In the genomic region with DNA sequence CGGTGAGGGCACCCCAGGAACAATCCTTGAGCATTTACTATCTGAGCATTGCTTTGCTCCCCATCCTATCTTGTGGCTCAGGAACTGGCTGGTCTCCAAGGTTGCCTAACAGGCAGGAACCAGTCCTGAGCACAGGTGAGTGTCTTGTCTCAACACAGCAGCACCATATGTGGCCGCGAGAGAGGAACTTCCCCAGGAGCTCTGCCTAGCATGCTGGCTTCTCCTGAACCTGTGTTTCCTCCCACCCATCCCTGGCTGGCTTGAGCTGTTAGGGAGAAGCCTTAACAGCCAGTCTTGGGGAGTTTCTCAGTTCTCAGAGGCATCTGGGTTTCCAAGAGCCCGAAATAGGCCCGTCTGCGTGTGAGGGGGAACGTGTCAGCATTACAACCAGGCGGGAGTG, we compare ENCODE assay signal across 14 mouse cellular contexts. TPM values are rescaled to one million over a fixed set of nuclear protein-coding genes. Genes with fewer than 3 reads are reported as not detected.
DNase-seq lines count a peak whose midpoint lies in the region; ATAC-seq and TF ChIP-seq lines count a peak whose summit lies in the region.
"Had no signal": no experiment of that assay in that cellular context is flagged by ENCODE, and none has a peak within 500 bp of the region (broad histone marks: within the 10 kb centered on the region; RNA-seq: fewer than 3 reads in every experiment).

No protein-coding gene starts in this region.

- no peak overlapping the region for H3K9ac ChIP-seq in hindbrain, embryonic 15.5 days
- H3K9ac ChIP-seq in hindbrain, postnatal 0 days (replicated peaks; ENCODE audit: low read length): no peak overlapping the region
- H3K9ac ChIP-seq: embryonic facial prominence, embryonic 13.5 days; heart, embryonic 15.5 days; hindbrain, embryonic 14.5 days had no signal

- no peak for TF ChIP-seq POLR2A in olfactory bulb, adult 2 months (IDR thresholded peaks at IDR 0.05; ENCODE audit: insufficient read depth, low read depth, low read length)

- H3K4me1 ChIP-seq in hindbrain, embryonic 15.5 days (replicated peaks): peaks cover 41% of the 10 kb centered on the region
- H3K4me1 ChIP-seq in hindbrain, postnatal 0 days (ENCODE audit: insufficient read depth, low read length): peaks cover 18% of the 10 kb centered on the region; the same call in 1 of the 2 replicates
- H3K4me1 ChIP-seq in embryonic facial prominence, embryonic 10.5 days: peaks cover 84% of the 10 kb centered on the region
- peaks cover 73% of the 10 kb centered on the region for H3K4me1 ChIP-seq in olfactory bulb, adult 2 months (ENCODE audit: control insufficient read depth, insufficient read depth, low read length)

- H3K27me3 ChIP-seq in hindbrain, embryonic 15.5 days: 0 out of 2 replicates have a peak, but pooled peaks cover 5% of the 10 kb centered on the region
- H3K27me3 ChIP-seq in hindbrain, postnatal 0 days (ENCODE audit: insufficient read depth, low read length): no peaks in the 10 kb centered on the region
- H3K27me3 ChIP-seq in embryonic facial prominence, embryonic 10.5 days (replicated peaks; ENCODE audit: low read depth, poor library complexity, severe bottlenecking): peaks cover 79% of the 10 kb centered on the region
- H3K27me3 ChIP-seq: Patski had no signal

- H3K4me2 ChIP-seq in hindbrain, embryonic 15.5 days: peak overlapping the region; percentile 98; the same call in 1 of the 2 replicates
- H3K4me2 ChIP-seq in hindbrain, postnatal 0 days (ENCODE audit: low read depth, low read length): no peak overlapping the region
- H3K4me2 ChIP-seq: embryonic facial prominence, embryonic 13.5 days; midbrain, embryonic 11.5 days had no signal

- no peak for ATAC-seq in hindbrain, embryonic 15.5 days (ENCODE audit: low FRiP score, low read depth)
- no peak for ATAC-seq in hindbrain, postnatal 0 days
- ATAC-seq in cerebellum, adult (ENCODE audit: insufficient number of reproducible peaks, low FRiP score, low TSS enrichment): no peak
- ATAC-seq: Patski had no signal

- H3K36me3 ChIP-seq in hindbrain, embryonic 15.5 days: no peaks in the 10 kb centered on the region
- H3K36me3 ChIP-seq in hindbrain, postnatal 0 days (ENCODE audit: insufficient read depth, low read length): no peaks in the 10 kb centered on the region; the same call in 1 of the 2 replicates
- no peaks in the 10 kb centered on the region for H3K36me3 ChIP-seq in embryonic facial prominence, embryonic 10.5 days (replicated peaks)
- H3K36me3 ChIP-seq: embryonic facial prominence, embryonic 13.5 days; heart, embryonic 15.5 days had no signal

- peak; percentile 49 for DNase-seq in cerebellum, adult 11-12 months
- no peak for DNase-seq in cerebellum, adult 11 months
- no peak for DNase-seq in hindbrain, postnatal 0 days (ENCODE audit: low spot score)
- no peak for DNase-seq in embryonic facial prominence, embryonic 10.5 days (ENCODE audit: low spot score)
- no peak for DNase-seq in thymus, adult 18-20 months

- H3K4me3 ChIP-seq in hindbrain, embryonic 15.5 days: no peak overlapping the region
- no peak overlapping the region for H3K4me3 ChIP-seq in hindbrain, postnatal 0 days (ENCODE audit: low read length)
- no peak overlapping the region for H3K4me3 ChIP-seq in embryonic facial prominence, embryonic 10.5 days
- H3K4me3 ChIP-seq in olfactory bulb, adult 2 months (ENCODE audit: insufficient read depth, low read depth, low read length): peak overlapping the region; percentile 68
- H3K4me3 ChIP-seq: embryonic facial prominence, embryonic 13.5 days; heart, embryonic 15.5 days had no signal

- H3K27ac ChIP-seq in hindbrain, embryonic 15.5 days (replicated peaks): no peak overlapping the region
- H3K27ac ChIP-seq in hindbrain, postnatal 0 days: no peak overlapping the region
- 0 out of 2 replicates have a peak overlapping the region, but pooled peaks have one; percentile 21 for H3K27ac ChIP-seq in embryonic facial prominence, embryonic 10.5 days (replicated peaks)
- peak overlapping the region; percentile 31; the same call in 1 of the 2 replicates for H3K27ac ChIP-seq in olfactory bulb, adult 2 months (ENCODE audit: insufficient read depth, low read depth, low read length)
- H3K27ac ChIP-seq: embryonic facial prominence, embryonic 13.5 days; heart, embryonic 15.5 days; hindbrain, embryonic 14.5 days had no signal

- no peak for TF ChIP-seq CTCF in hindbrain, postnatal 0 days (IDR thresholded peaks at IDR 0.05; ENCODE audit: low read depth)
- TF ChIP-seq CTCF in olfactory bulb, adult 2 months (IDR thresholded peaks at IDR 0.05; ENCODE audit: insufficient read depth, low read depth, low read length): no peak

- H3K9me3 ChIP-seq in hindbrain, embryonic 15.5 days: no peaks in the 10 kb centered on the region
- H3K9me3 ChIP-seq in hindbrain, postnatal 0 days (ENCODE audit: low read length): no peaks in the 10 kb centered on the region
- H3K9me3 ChIP-seq in embryonic facial prominence, embryonic 10.5 days: no peaks in the 10 kb centered on the region
- H3K9me3 ChIP-seq: embryonic facial prominence, embryonic 13.5 days; heart, embryonic 15.5 days had no signal

- 81% methylated on average over 8 of the region's 8 CpGs for WGBS in hindbrain, embryonic 15.5 days
- WGBS in hindbrain, postnatal 0 days: 86% methylated on average over 8 of the region's 8 CpGs
- 81% methylated on average over 8 of the region's 8 CpGs for WGBS in embryonic facial prominence, embryonic 10.5 days
- 44% methylated on average over 8 of the region's 8 CpGs for WGBS in olfactory bulb, adult 2 months

RNA-seq across cellular contexts. Expression of gene Prcd, which starts 2.0 kb away (rescaled TPM):
- 2.8 and 3.8 TPM in 2 replicates for polyA plus RNA-seq in hindbrain, embryonic 15.5 days (2015; fragmentation: Nextera tagmentation; extraction: Ambion mirVana)
- 1.2 and 1.3 TPM in 2 replicates for total RNA-seq in hindbrain, postnatal 0 days (2014; rRNA removed)
- 5.3 and 6.4 TPM in 2 replicates for polyA plus RNA-seq in hindbrain, postnatal 0 days (2015; fragmentation: Nextera tagmentation; extraction: Ambion mirVana)
- 0.76 and 1.2 TPM in 2 replicates for polyA plus RNA-seq in embryonic facial prominence, embryonic 10.5 days (2016; fragmentation: Nextera tagmentation; extraction: Ambion mirVana)
- not detected in 2 replicates for polyA plus RNA-seq in olfactory bulb, adult 2 months (2012; ENCODE audit: insufficient read depth, insufficient read length, low replicate concordance, missing spikeins)
- total RNA-seq: CH12.LX had no signal

RNA-seq across cellular contexts. Expression of gene Cygb, which starts 2.8 kb away (rescaled TPM):
- 25.7 and 29.1 TPM in 2 replicates for polyA plus RNA-seq in hindbrain, embryonic 15.5 days (2015; fragmentation: Nextera tagmentation; extraction: Ambion mirVana)
- 48.4 and 54.7 TPM in 2 replicates for total RNA-seq in hindbrain, postnatal 0 days (2014; rRNA removed)
- 46.0 and 48.1 TPM in 2 replicates for polyA plus RNA-seq in hindbrain, postnatal 0 days (2015; fragmentation: Nextera tagmentation; extraction: Ambion mirVana)
- 5.0 and 5.7 TPM in 2 replicates for polyA plus RNA-seq in embryonic facial prominence, embryonic 10.5 days (2016; fragmentation: Nextera tagmentation; extraction: Ambion mirVana)
- not detected in 2 replicates for polyA plus RNA-seq in olfactory bulb, adult 2 months (2012; ENCODE audit: insufficient read depth, insufficient read length, low replicate concordance, missing spikeins)
- total RNA-seq: CH12.LX had no signal

RNA-seq across cellular contexts. Expression of gene Rhbdf2, which starts 24.5 kb away (rescaled TPM):
- 1.1 and 1.6 TPM in 2 replicates for polyA plus RNA-seq in hindbrain, embryonic 15.5 days (2015; fragmentation: Nextera tagmentation; extraction: Ambion mirVana)
- 3.8 and 4.0 TPM in 2 replicates for total RNA-seq in hindbrain, postnatal 0 days (2014; rRNA removed)
- 1.1 and 1.6 TPM in 2 replicates for polyA plus RNA-seq in hindbrain, postnatal 0 days (2015; fragmentation: Nextera tagmentation; extraction: Ambion mirVana)
- 5.5 and 6.1 TPM in 2 replicates for polyA plus RNA-seq in embryonic facial prominence, embryonic 10.5 days (2016; fragmentation: Nextera tagmentation; extraction: Ambion mirVana)
- polyA plus RNA-seq in olfactory bulb, adult 2 months (2012; ENCODE audit: insufficient read depth, insufficient read length, low replicate concordance, missing spikeins): not detected in 2 replicates

Comparison
In these comparisons a context has a peak if more than half of its experiments do, and no peak if none do; other contexts are left out.
1. H3K27ac ChIP-seq: peak in embryonic facial prominence, embryonic 10.5 days (single experiment) and olfactory bulb, adult 2 months (single experiment); none in hindbrain, embryonic 15.5 days (single experiment) and hindbrain, postnatal 0 days (single experiment).